Mouse (Mus musculus) embryo, embryonic 11 days (tissue): ENCODE data around the gene Cxcl10.
"Not testable (repeated sequence)": the region's sequence is repeated elsewhere in the genome, so short reads cannot be mapped to it uniquely, and the experiment has no call there.

Source experiments
- DNase-seq: peaks from one replicate; pipeline ENCODE4 v3.0.0-alpha.2; 2015

Gene Cxcl10

DNA sequence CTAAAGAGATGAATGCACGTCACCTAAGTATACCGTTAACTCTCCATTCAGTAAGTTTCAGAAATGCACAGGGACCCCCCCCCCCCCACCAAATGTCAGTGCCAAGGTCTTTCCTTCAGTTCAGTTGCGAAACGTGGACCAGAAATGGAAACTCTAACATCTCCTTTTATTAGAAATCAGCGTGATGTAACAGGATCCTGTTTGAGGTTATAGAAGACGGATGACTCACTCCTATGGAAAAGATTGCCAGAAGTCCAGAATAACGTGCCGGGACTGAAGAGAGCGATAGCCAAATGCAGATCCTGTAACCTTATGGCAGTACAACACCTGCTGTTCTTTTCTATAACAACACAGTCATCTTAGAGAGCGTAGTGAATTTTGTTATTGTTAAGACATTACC is 19.7 kb upstream of the Cxcl10 start:
- DNase-seq = no peak

DNA sequence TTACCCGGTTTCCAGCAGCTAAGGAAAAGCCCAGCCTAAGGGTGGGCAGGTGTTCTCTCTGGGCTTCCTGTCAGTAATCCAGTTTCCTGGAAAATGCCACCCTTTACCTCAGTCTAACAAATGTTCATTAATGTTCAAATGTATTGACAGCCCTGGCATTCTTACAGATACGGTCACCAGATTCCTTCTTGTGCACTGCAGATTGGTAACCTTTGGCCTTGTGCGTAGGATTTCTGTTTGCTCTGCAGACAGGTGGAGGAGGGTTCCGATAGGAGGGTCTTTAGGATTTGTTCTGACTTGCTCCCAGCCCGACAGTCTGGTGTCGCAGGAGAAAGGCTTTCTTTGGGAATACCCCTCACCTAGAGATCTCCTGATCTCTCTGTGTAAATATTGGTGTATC is 17.9 kb upstream of the Cxcl10 start:
- DNase-seq = no peak

DNA sequence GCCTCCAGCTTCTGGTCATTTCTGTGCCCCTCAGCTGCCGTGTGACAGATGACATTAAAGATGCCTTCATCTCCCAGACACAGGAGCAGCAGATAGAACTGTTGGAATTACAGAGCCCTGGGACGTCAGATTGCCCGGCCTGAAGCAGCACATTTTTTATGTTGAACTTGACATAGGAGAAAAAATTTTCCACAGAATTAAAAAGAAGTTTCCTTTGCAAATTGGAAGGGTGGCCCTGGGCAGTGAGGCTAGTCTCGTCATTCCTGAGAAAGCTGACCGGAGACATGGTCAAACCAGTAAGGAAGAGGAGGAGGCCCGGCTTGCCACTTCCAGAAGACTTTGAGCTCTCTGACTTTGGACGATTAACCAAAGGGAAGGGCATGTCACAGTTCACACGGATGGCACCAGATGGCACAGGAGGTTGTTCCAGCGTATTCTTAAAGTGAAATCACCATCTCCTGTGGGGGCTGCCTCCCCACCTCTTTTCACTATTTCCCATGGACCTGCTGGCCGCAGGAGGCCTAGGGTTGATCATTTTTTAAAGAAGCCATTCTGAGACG is 16.5 kb upstream of the Cxcl10 start:
- no peak for DNase-seq

DNA sequence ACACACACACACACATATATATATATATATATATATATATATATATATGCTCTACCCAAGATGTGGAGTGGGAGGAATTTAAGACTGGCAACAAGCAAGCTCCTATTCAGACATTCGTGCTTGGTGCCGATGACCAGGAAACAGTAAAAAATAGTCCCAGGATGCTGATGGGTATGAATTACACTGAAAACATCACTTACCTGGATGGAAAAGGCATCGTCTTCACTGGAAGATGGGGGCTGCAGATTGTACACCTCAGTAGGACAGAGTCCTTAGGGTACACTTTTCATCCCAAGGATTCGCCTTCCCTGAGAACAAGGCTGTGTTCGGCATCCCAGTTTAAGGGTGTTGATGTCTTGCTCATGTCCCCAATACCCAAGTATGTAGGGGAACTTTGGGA is 15.3 kb upstream of the Cxcl10 start:
- DNase-seq = no peak

DNA sequence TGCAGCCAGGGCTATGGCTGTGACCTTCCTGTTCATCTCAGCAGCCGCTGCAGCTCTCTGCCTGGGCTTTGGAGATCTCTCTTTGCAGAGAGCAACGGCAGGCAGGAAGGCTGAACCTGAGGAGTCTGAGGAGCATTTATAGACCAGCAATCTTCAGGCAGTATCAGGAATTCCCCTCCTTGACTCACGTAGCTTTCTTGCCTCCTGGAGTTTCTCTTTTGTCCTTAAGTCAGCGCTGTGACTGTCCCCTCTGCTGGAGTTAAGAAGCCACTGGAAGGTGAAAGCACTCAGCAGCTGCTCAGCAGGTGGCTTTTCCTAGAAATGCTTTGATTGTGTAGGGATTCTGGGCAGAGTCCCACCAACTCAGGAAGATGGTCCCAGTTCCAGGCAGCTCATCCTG is 14.5 kb upstream of the Cxcl10 start:
- DNase-seq = no peak

DNA sequence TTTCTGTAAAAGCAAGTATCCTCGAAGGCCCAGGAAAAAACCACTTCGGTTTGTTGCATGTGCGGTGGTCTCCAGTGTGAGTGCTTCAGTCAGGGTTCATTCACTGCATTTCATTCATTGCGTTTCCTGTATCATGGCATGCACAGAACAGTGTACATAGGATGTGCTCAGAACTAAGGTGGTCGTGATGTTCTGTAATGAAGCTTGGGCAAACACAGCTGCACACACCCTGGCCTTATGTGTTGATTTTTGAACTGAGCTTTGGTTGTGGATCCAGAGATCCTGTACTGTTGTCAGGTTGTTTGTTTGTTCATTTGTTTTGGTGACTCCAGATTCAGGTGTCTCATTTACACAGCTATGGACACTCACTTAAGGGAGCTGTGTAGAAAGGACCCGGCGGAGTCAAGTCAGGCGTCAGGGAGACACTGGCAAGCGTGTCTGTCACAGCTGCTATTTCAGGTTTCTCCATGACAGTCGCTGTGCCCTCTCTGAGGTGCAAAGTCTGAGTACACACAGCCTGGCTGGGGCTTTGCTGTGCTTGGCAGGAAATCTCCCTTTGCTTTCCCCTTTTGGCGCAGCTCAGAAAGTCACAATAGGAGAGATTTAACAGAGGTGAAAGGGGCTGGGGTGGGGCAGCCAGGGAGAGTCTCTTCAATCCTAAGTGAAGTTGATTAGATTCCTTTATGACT is 10.2 kb upstream of the Cxcl10 start:
- DNase-seq = no peak

DNA sequence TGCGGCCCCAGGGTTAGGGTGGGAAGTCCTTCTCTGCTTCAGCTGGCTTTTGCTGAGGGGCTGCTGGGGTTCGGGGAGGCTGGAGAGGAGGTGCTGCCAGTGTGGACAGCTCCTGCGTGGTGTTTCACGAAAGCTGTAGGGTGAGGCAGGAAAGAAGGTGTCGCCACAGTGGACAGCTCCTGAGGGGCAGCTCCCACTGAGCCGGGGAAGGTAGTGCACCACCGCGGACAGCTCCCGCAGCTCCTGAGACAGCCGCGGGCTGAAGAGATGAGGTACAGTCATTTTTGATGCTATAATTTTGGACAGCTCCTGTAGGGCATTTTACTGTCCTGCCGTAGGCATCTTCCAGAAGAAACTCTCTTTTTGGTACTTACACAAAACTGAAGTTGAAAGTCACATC is 9.3 kb upstream of the Cxcl10 start:
- peak; percentile 64 for DNase-seq

GRCm38 (mm10) chr5:92353517-92353916 is 4.8 kb upstream of the Cxcl10 start:
- no peak for DNase-seq

DNA sequence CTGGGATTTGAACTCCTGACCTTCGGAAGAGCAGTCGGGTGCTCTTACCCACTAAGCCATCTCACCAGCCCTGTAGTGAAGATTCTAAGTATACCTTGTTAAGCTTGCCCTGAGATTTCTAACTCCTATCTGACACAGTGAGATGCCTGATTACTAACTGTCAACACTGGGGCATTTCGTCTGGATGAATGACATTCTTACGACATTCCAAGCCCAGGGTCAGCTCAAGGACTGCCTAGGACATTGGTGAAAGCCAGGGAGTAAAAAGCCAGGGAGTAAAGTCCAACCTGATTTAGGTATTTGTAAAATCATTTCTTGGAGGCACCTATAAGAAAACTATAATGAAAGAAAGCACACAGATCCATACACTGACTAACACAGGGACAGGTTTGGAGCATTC is 4.0 kb upstream of the Cxcl10 start:
- DNase-seq = not testable (repeated sequence)

- no peak for DNase-seq
Observed at GRCm38 (mm10) chr5:92349731-92350130, 1.0 kb upstream of the Cxcl10 start.

DNA sequence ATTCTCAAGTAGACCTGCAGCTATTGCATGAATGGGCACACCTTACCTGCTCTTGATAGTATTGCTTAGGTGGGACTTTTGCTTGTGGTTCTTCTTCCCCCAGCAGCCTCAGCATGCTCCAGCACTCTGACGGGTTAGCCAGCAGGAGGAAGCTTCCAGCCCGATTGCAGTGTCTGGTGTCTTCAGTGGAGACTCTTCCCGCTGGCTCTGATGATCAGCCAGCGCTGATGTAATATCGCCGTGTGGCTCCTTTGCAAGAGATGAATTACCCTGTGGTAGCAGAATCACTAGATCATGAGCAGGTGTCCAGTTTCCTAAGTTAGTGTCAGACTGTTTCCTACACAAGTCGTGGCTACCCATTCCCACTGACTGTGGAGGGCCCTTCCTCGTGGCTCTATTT is 3.7 kb downstream of the Cxcl10 start:
- no peak for DNase-seq

DNA sequence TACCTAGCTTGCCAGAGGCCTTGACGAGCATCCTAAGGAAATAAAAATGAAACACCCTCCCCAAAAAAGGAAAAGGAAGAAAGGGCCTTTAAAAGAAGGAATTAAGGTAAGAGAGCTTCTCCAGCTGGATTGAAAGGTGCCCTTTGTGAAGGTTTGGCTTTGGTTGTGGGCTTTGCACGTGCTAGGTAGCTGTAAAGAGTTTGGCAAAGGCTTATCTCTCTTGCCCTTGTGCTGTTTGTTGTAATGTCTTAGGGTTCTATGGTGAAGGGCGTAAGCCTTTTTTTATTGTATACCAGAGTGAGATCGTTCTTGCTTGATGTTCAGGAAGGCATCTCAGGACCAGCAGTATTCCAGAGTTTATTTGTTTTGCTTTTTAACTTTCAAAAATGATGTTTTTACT is 8.1 kb downstream of the Cxcl10 start:
- DNase-seq = no peak

DNA sequence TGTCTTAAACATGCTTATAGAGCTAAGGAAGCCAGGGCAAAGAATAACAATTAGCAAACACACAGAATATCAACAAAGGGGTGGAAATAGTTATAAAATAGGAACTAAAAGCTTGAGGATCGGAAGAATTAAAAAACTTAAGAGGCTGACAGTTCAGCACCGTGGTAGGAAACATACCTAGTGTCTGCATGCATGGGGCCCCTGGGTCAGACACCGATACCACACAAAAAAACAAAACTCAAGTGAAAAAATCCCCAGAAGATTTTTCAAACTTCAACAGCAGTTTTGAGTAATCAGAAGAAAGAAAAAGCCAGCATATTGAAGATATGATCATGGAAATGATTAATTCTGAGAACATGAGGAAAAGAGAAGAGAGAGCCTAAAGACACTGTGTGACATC is 11.9 kb downstream of the Cxcl10 start:
- DNase-seq = no peak

GRCm38 (mm10) chr5:92332359-92332840 is 16.3 kb downstream of the Cxcl10 start:
- no peak for DNase-seq

- no peak for DNase-seq
Observed at GRCm38 (mm10) chr5:92331635-92332338, 16.9 kb downstream of the Cxcl10 start, which contains the start of gene Art3. Art3 (plus strand) TSS chr5:92331827.

GRCm38 (mm10) chr5:92331122-92331521 is 17.6 kb downstream of the Cxcl10 start:
- DNase-seq = no peak

DNA sequence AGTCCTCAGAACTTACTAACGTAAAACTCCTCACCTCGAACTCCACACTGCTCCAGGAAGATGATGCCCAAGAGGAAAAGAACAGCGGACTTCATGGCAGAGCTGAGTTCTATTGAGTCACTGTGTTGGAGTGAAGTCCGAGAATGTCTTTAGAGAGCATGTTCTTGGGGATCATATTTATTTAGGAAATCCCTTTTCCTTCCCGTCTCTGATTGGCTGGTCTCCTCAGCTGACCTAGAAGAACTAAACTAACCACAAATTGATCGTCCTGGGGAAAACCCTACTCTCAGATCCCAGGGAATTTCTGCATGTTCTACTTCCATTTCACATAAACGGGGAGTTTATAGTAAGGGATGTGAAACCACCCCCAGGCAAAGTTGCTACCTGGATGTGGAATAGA is 20.8 kb downstream of the Cxcl10 start, which contains the start of gene Cxcl9:
Gene Cxcl9 (minus strand): TSS at position 151 of the 400 bp plus-strand sequence.
- DNase-seq = no peak

- DNase-seq = no peak
Observed at GRCm38 (mm10) chr5:92327367-92327766, 21.3 kb downstream of the Cxcl10 start.

GRCm38 (mm10) chr5:92323264-92323663 is 25.4 kb downstream of the Cxcl10 start:
- no peak for DNase-seq

GRCm38 (mm10) chr5:92322612-92323011 is 26.1 kb downstream of the Cxcl10 start:
- DNase-seq = no peak

GRCm38 (mm10) chr5:92321631-92322400 is 26.9 kb downstream of the Cxcl10 start:
- DNase-seq = no peak

DNA sequence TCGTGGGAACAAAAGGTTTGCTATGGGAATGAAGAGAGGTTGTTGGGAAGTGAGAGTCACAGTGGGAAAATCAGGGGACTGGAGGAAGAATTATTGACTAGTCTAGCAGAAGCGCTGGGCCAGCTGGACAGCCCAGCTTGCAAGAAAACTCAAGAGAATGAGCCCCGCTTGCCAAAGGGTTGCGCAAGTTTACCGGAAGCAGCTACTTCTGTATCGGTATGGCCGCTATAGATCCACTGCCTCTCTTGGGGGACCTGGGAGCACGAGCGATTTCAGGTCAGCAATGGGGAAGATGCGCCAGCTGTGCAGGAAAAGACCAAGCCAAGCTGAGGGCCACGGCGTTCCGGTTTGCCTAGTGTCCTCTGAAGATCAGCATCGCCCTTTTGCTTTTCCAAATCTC is 30.1 kb downstream of the Cxcl10 start:
- DNase-seq = no peak

DNA sequence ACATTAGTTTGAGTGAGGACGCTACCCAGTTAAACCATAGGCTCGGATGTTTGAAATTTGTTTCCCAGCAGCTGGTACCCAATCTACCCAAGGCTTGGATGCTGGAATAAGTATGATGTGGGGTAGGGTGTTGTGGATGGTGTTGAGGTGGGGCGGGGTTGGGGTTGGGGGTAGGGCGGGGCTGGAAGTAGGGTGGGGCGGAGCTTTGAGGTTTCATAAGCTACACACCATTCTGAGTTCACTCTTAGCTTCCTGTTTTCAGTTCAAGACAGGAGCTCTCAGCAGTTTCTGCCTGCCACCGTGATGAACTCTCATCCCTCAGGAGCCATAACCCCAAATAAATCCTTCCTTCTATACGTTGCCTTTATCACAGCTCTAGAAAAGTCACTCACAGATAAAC is 30.6 kb downstream of the Cxcl10 start:
- DNase-seq = no peak
